Mouse (Mus musculus) midbrain, embryonic 16.5 days (tissue): ENCODE results near the gene C1qtnf9. TPM values are rescaled to one million over a fixed set of nuclear protein-coding genes. Genes with fewer than 3 reads are reported as not detected.

Source experiments
- ATAC-seq: fragments of 200-750 bp; cut with Nextera tagmentation; 2 replicates; pipeline ENCODE4 v1.8.0; 2017; ENCODE audit warnings: moderate TSS enrichment
- H3K27ac ChIP-seq: fragments of 300-500 bp; sonication (generic); 2 replicates; pipeline ENCODE4 v1.5.1; 2014; ENCODE audit warnings: mild to moderate bottlenecking, low read length, mixed read lengths
- H3K27me3 ChIP-seq: fragments of 300-500 bp; sonication (generic); 2 replicates; pipeline ENCODE4 v1.6.1; 2014; ENCODE audit warnings: low read depth, low read length, mixed read lengths; ENCODE audit not compliant: control insufficient read depth, insufficient read depth
- H3K36me3 ChIP-seq: fragments of 300-500 bp; sonication (generic); 2 replicates; pipeline ENCODE4 v1.6.1; 2014; ENCODE audit warnings: mild to moderate bottlenecking, low read length, moderate library complexity, mixed read lengths; ENCODE audit not compliant: control insufficient read depth, insufficient read depth
- H3K4me1 ChIP-seq: fragments of 300-500 bp; sonication (generic); 2 replicates; pipeline ENCODE4 v1.6.1; 2014; ENCODE audit warnings: mild to moderate bottlenecking, low read length, mixed read lengths; ENCODE audit not compliant: control insufficient read depth, insufficient read depth
- H3K4me2 ChIP-seq: fragments of 300-500 bp; sonication (generic); 2 replicates; pipeline ENCODE4 v1.6.1; 2014; ENCODE audit warnings: mild to moderate bottlenecking, low read length, mixed read lengths
- H3K4me3 ChIP-seq: fragments of 300-500 bp; sonication (generic); 2 replicates; pipeline ENCODE4 v1.5.1; 2014; ENCODE audit warnings: low read depth, mild to moderate bottlenecking, low read length, moderate library complexity, mixed read lengths
- H3K9ac ChIP-seq: fragments of 300-500 bp; sonication (generic); 2 replicates; pipeline ENCODE4 v1.6.1; 2014; ENCODE audit warnings: low read depth, low read length, mixed read lengths
- H3K9me3 ChIP-seq: fragments of 300-500 bp; sonication (generic); replicated peaks from 2 replicates; pipeline ENCODE4 v1.6.1; 2014; ENCODE audit warnings: mild to moderate bottlenecking, low read length, mixed read lengths; ENCODE audit not compliant: control insufficient read depth, poor library complexity, severe bottlenecking
- WGBS: fragments of 180-500 bp; shearing (Covaris S2); extraction: QIAGEN DNeasy Blood & Tissue Kit; methylation state at CpG from one replicate; pipeline ENCODE4 v1.1.7; 2014; 5-methylcytosine and 5-hydroxymethylcytosine counted together
- polyA plus RNA-seq: library from polyadenylated mRNA; unstranded; fragments of >200 nt; fragmentation: Nextera tagmentation; extraction: Ambion mirVana; gene quantifications from 2 replicates; pipeline ENCODE4 v1.2.1, GENCODE M21; 2015

C1qtnf9 gene
- polyA plus RNA-seq, 1 experiment from 2014 or later: not detected

- WGBS: 29% methylated on average over 3 of the region's 3 CpGs
- no peak for ATAC-seq
Observed at GRCm38 (mm10) chr14:60790103-60790502, 22.2 kb downstream of the C1qtnf9 start.

GRCm38 (mm10) chr14:60796600-60797322 is 28.8 kb downstream of the C1qtnf9 start:
- Histone ChIP-seq H3K27me3 (no peaks in the 10 kb centered on the region), H3K9ac (no peak overlapping the region), H3K4me2 (no peak overlapping the region), H3K27ac (no peak overlapping the region), H3K36me3 (peaks cover 5% of the 10 kb centered on the region), H3K4me3 (no peak overlapping the region), H3K9me3 (no peaks in the 10 kb centered on the region), H3K4me1 (no peaks in the 10 kb centered on the region)
- 91% methylated on average over 4 of the region's 4 CpGs for WGBS
- ATAC-seq: no peak

More at GRCm38 (mm10) chr14:60790103-60790502, 22.2 kb downstream of the C1qtnf9 start:
- Histone ChIP-seq H3K4me1 (peaks cover 8% of the 10 kb centered on the region), H3K36me3 (peaks cover 15% of the 10 kb centered on the region), H3K9me3 (no peaks in the 10 kb centered on the region), H3K9ac (no peak overlapping the region), H3K4me3 (no peak overlapping the region), H3K27me3 (no peaks in the 10 kb centered on the region), H3K4me2 (no peak overlapping the region), H3K27ac (no peak overlapping the region)

GRCm38 (mm10) chr14:60797596-60797995 is 29.7 kb downstream of the C1qtnf9 start:
- H3K9ac ChIP-seq: no peak overlapping the region
- H3K9me3 ChIP-seq: no peaks in the 10 kb centered on the region
- no peaks in the 10 kb centered on the region for H3K4me1 ChIP-seq
- H3K27ac ChIP-seq: no peak overlapping the region
- ATAC-seq: no peak
- H3K27me3 ChIP-seq: no peaks in the 10 kb centered on the region
- no peak overlapping the region for H3K4me3 ChIP-seq
- WGBS: 95% methylated on average over 5 of the region's 5 CpGs
- no peaks in the 10 kb centered on the region; the same call in 1 of the 2 replicates for H3K36me3 ChIP-seq
- H3K4me2 ChIP-seq: no peak overlapping the region

GRCm38 (mm10) chr14:60798721-60799120 is 30.8 kb downstream of the C1qtnf9 start:
- WGBS: 93% methylated on average over 4 of the region's 4 CpGs
- Histone ChIP-seq H3K9ac (no peak overlapping the region), H3K36me3 (no peaks in the 10 kb centered on the region; the same call in 1 of the 2 replicates), H3K27me3 (no peaks in the 10 kb centered on the region), H3K4me2 (no peak overlapping the region), H3K4me3 (no peak overlapping the region), H3K9me3 (no peaks in the 10 kb centered on the region), H3K27ac (no peak overlapping the region), H3K4me1 (no peaks in the 10 kb centered on the region)
- ATAC-seq: no peak

- H3K4me3 ChIP-seq: no peak overlapping the region
- no peaks in the 10 kb centered on the region for H3K27me3 ChIP-seq
- H3K9me3 ChIP-seq: no peaks in the 10 kb centered on the region
- H3K9ac ChIP-seq: no peak overlapping the region
- no peak overlapping the region for H3K4me2 ChIP-seq
- no peaks in the 10 kb centered on the region; the same call in 1 of the 2 replicates for H3K36me3 ChIP-seq
- 52% methylated on average over 9 of the region's 9 CpGs for WGBS
- ATAC-seq: peak; percentile 28; the same call in 1 of the 2 replicates
- H3K27ac ChIP-seq: no peak overlapping the region
- no peaks in the 10 kb centered on the region for H3K4me1 ChIP-seq
Observed at GRCm38 (mm10) chr14:60799762-60800728, 32.1 kb downstream of the C1qtnf9 start.

GRCm38 (mm10) chr14:60802026-60802425 is 34.1 kb downstream of the C1qtnf9 start:
- H3K9me3 ChIP-seq: no peaks in the 10 kb centered on the region
- no peaks in the 10 kb centered on the region for H3K27me3 ChIP-seq
- H3K36me3 ChIP-seq: no peaks in the 10 kb centered on the region; the same call in 1 of the 2 replicates
- H3K27ac ChIP-seq: no peak overlapping the region
- no peak for ATAC-seq
- WGBS: 95% methylated on average over 13 of the region's 13 CpGs
- H3K4me1 ChIP-seq: no peaks in the 10 kb centered on the region
- H3K4me3 ChIP-seq: no peak overlapping the region
- no peak overlapping the region for H3K9ac ChIP-seq
- H3K4me2 ChIP-seq: no peak overlapping the region

- no peak overlapping the region for H3K4me3 ChIP-seq
- no peaks in the 10 kb centered on the region for H3K9me3 ChIP-seq
- WGBS: 93% methylated on average over 9 of the region's 9 CpGs
- H3K27me3 ChIP-seq: no peaks in the 10 kb centered on the region
- H3K4me1 ChIP-seq: no peaks in the 10 kb centered on the region
- H3K36me3 ChIP-seq: no peaks in the 10 kb centered on the region; the same call in 1 of the 2 replicates
- no peak for ATAC-seq
- H3K4me2 ChIP-seq: no peak overlapping the region
- no peak overlapping the region for H3K27ac ChIP-seq
- H3K9ac ChIP-seq: no peak overlapping the region
Observed at GRCm38 (mm10) chr14:60804978-60805377, 37.0 kb downstream of the C1qtnf9 start.

- no peak overlapping the region for H3K9ac ChIP-seq
- no peaks in the 10 kb centered on the region; the same call in 1 of the 2 replicates for H3K36me3 ChIP-seq
- no peaks in the 10 kb centered on the region for H3K27me3 ChIP-seq
- H3K4me2 ChIP-seq: no peak overlapping the region
- no peak for ATAC-seq
- H3K4me3 ChIP-seq: no peak overlapping the region
- 83% methylated on average over 1 of the region's 1 CpGs for WGBS
- H3K4me1 ChIP-seq: no peaks in the 10 kb centered on the region
- H3K27ac ChIP-seq: no peak overlapping the region
- no peaks in the 10 kb centered on the region for H3K9me3 ChIP-seq
Observed at GRCm38 (mm10) chr14:60805871-60806270, 37.9 kb downstream of the C1qtnf9 start.
